ENCODE assay signal across 9 mouse cellular contexts in the genomic region with DNA sequence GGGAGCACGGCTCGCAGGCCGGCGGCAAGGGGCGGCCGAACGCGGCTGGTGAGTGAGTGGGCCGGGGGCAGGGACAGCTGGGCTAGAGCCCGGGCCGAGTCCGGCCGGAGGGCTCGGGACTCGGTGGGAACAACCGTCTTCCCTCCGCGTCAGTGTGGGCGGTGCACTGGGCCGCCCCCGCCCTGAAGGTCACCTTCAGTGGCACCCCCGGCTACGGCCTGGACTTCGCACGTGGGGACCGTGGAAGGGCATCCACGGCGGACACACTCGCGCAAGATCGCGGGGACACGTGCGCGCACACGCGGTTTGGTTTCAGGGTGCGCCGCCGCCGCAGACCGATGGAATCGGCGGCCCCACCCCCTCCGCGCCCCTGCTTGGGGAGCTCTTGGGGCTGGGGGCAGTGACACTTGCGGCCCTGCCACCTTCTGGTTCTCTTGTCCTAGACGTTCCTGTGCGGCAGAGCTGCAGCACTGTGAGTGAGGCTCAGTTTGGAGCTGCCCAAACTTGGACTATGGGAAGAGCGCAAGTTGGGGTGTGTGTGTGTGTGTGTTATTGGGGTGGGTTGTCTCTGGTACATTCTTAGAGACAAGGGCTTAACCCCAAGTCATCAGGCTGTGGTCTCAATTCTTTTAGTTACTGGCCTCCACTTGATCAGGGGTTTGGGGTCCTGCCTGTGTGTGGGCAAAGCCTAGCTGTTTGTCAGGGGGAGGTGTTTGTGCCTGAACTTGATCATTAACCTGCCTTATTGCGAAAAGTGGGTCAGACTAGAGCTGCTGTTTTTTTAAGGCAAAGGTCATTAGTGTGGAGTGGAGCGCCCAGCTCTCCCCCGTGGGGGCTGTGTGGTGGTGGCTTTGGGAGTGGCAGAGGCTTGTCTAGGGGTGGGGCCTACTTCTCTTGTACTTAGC. TPM values are rescaled to one million over a fixed set of nuclear protein-coding genes. Genes with fewer than 3 reads are reported as not detected.
DNase-seq lines count a peak whose midpoint lies in the region; ATAC-seq and TF ChIP-seq lines count a peak whose summit lies in the region.
"Had no signal": no experiment of that assay in that cellular context is flagged by ENCODE, and none has a peak within 500 bp of the region (broad histone marks: within the 10 kb centered on the region; RNA-seq: fewer than 3 reads in every experiment).

No protein-coding gene starts in this region.

- peak; percentile 29 for ATAC-seq in heart, embryonic 11.5 days (replicated peaks; ENCODE audit: insufficient number of reproducible peaks, low FRiP score, low TSS enrichment)
- peak; percentile 11; the same call in 1 of the 2 replicates for ATAC-seq in heart, embryonic 16.5 days (replicated peaks; ENCODE audit: extremely low read depth, insufficient read depth, low FRiP score)

- no peak for TF ChIP-seq EP300 in ES-Bruce4 (IDR thresholded peaks at IDR 0.05; ENCODE audit: insufficient read depth, low read depth, low read length)

- peaks cover 52% of the 10 kb centered on the region for H3K79me2 ChIP-seq in macrophage (ENCODE audit: inconsistent target)

- H3K36me3 ChIP-seq in heart, embryonic 11.5 days (ENCODE audit: control insufficient read depth, insufficient read depth, low read length) = no peaks in the 10 kb centered on the region
- H3K36me3 ChIP-seq in ES-Bruce4 (ENCODE audit: control insufficient read depth, insufficient read depth, low read length, poor library complexity, severe bottlenecking) = no peaks in the 10 kb centered on the region
- H3K36me3 ChIP-seq in heart, embryonic 16.5 days (ENCODE audit: control insufficient read depth, insufficient read depth) = no peaks in the 10 kb centered on the region
- no peaks in the 10 kb centered on the region for H3K36me3 ChIP-seq in macrophage (ENCODE audit: inconsistent target)

- H3K9ac ChIP-seq in heart, embryonic 11.5 days (ENCODE audit: low read depth, low read length) = peak overlapping the region; percentile 91
- H3K9ac ChIP-seq in ES-Bruce4 (ENCODE audit: low read depth, poor library complexity, severe bottlenecking) = peak overlapping the region; percentile 90
- peak overlapping the region; percentile 98 for H3K9ac ChIP-seq in heart, embryonic 16.5 days (ENCODE audit: low read length)

- H3K27me3 ChIP-seq in heart, embryonic 11.5 days (ENCODE audit: control insufficient read depth, insufficient read depth, low read length) = no peaks in the 10 kb centered on the region
- H3K27me3 ChIP-seq in ES-Bruce4 (ENCODE audit: control insufficient read depth, insufficient read depth, low read length, poor library complexity, severe bottlenecking) = no peaks in the 10 kb centered on the region
- no peaks in the 10 kb centered on the region for H3K27me3 ChIP-seq in heart, embryonic 16.5 days (ENCODE audit: control insufficient read depth, insufficient read depth, low read length)

- no peak for TF ChIP-seq CTCF in ES-Bruce4 (IDR thresholded peaks at IDR 0.05; ENCODE audit: low read depth, low read length)

- WGBS in heart, embryonic 11.5 days (ENCODE audit: insufficient replicate concordance) = 1% methylated on average over 49 of the region's 53 CpGs
- under 1% methylated on average over 47 of the region's 53 CpGs for WGBS in heart, embryonic 16.5 days
- under 1% methylated on average over 53 of the region's 53 CpGs for WGBS in macrophage (ENCODE audit: missing documents)

- H3K4me1 ChIP-seq in heart, embryonic 11.5 days (ENCODE audit: control insufficient read depth, insufficient read depth, low read length) = peaks cover 52% of the 10 kb centered on the region
- H3K4me1 ChIP-seq in ES-Bruce4 (ENCODE audit: control insufficient read depth, insufficient read depth, low read length) = peaks cover 3% of the 10 kb centered on the region
- peaks cover 46% of the 10 kb centered on the region for H3K4me1 ChIP-seq in heart, embryonic 16.5 days (ENCODE audit: control insufficient read depth, insufficient read depth, low read length)

- no peaks in the 10 kb centered on the region for H3K9me3 ChIP-seq in heart, embryonic 11.5 days (replicated peaks; ENCODE audit: control insufficient read depth, low read length)
- H3K9me3 ChIP-seq in ES-Bruce4 (replicated peaks; ENCODE audit: control insufficient read depth, insufficient read depth, low read length, poor library complexity, severe bottlenecking) = no peaks in the 10 kb centered on the region
- no peaks in the 10 kb centered on the region for H3K9me3 ChIP-seq in heart, embryonic 16.5 days (replicated peaks; ENCODE audit: control insufficient read depth, low read length)

- peak overlapping the region; percentile 85 for H3K4me2 ChIP-seq in heart, embryonic 11.5 days
- H3K4me2 ChIP-seq in heart, embryonic 16.5 days (ENCODE audit: low read depth, low read length) = peak overlapping the region; percentile 64

- peak overlapping the region; percentile 81 for H3K4me3 ChIP-seq in heart, embryonic 11.5 days (ENCODE audit: low read depth, low read length)
- peak overlapping the region; percentile 89 for H3K4me3 ChIP-seq in ES-Bruce4 (ENCODE audit: low read depth, low read length)
- peak overlapping the region; percentile 75 for H3K4me3 ChIP-seq in heart, embryonic 16.5 days (ENCODE audit: low read length)
- peak overlapping the region; percentile 54 for H3K4me3 ChIP-seq in macrophage (ENCODE audit: inconsistent target)

- intact Hi-C loops in heart, postnatal 14 days (cut with DNase I) = loop anchor here (2.0 to 5.0 kb wide), 2 partner anchors 37 to 73 kb away; no protein-coding TSS in a partner anchor

- no peak for DNase-seq in heart, postnatal 14 days
- DNase-seq in cerebellum, adult 8-10 months = peak; percentile 54
- DNase-seq in kidney, postnatal 36 days = peak; percentile 81 to 91
- DNase-seq in testis, postnatal 10 days (ENCODE audit: low spot score) = peak; percentile 69

- peak overlapping the region; percentile 87 for H3K27ac ChIP-seq in heart, embryonic 11.5 days (ENCODE audit: low read depth, low read length)
- H3K27ac ChIP-seq in ES-Bruce4 (ENCODE audit: insufficient read depth, low read length) (peak overlapping the region; percentile 6; the same call in 1 of the 2 replicates), macrophage (peak overlapping the region; percentile 34)
- H3K27ac ChIP-seq in heart, embryonic 16.5 days (ENCODE audit: low read length) = peak overlapping the region; percentile 93

- TF ChIP-seq POLR2A in ES-Bruce4 (IDR thresholded peaks at IDR 0.05; ENCODE audit: insufficient read depth, low read length) = no peak

RNA-seq across cellular contexts. Expression of gene Cluh, which starts 0.6 kb away (rescaled TPM):
- 27.5 and 33.1 TPM in 2 replicates for polyA plus RNA-seq in heart, embryonic 11.5 days (2014; fragmentation: Nextera tagmentation; extraction: Ambion mirVana)
- 100 to 1,000 TPM; 215 to 219 TPM for total RNA-seq in heart, postnatal 14 days (2021)
- polyA plus RNA-seq in ES-Bruce4 (2011; ENCODE audit: insufficient read depth, insufficient read length, low read depth, missing spikeins) = 33.3 and 33.4 TPM in 2 replicates
- 63.0 and 73.4 TPM in 2 replicates for polyA plus RNA-seq in heart, embryonic 16.5 days (2015; fragmentation: Nextera tagmentation; extraction: Ambion mirVana)
- 100 to 1,000 TPM in 2 of 26 experiments, 10 to 100 TPM in 24; 15.5 to 109 (median 53.9) TPM for total RNA-seq in macrophage (2018; cell fraction: chromatin; rRNA removed)
- total RNA-seq in macrophage (2018; cell fraction: cytosol; rRNA removed) = 10 to 100 TPM; 17.7 to 36.8 (median 27.9) TPM
- 10 to 100 TPM; 17.6 to 92.7 (median 33.5) TPM for total RNA-seq in macrophage (2018; cell fraction: nucleus; rRNA removed)
- 22.2 to 42.3 TPM (median 23.6 TPM) in 3 replicates for polyA plus RNA-seq in macrophage (2018)

RNA-seq across cellular contexts. Expression of gene Ccdc92b, which starts 30.5 kb away (rescaled TPM):
- polyA plus RNA-seq in heart, embryonic 11.5 days (2014; fragmentation: Nextera tagmentation; extraction: Ambion mirVana) = 2.8 and 3.5 TPM in 2 replicates
- under 1 TPM; 0.37 to 0.50 TPM for total RNA-seq in heart, postnatal 14 days (2021)
- 4.8 and 5.3 TPM in 2 replicates for polyA plus RNA-seq in ES-Bruce4 (2011; ENCODE audit: insufficient read depth, insufficient read length, low read depth, missing spikeins)
- 0.26 and 0.34 TPM in 2 replicates for polyA plus RNA-seq in heart, embryonic 16.5 days (2015; fragmentation: Nextera tagmentation; extraction: Ambion mirVana)
- 1 to 10 TPM in 4 of 26 experiments, under 1 TPM in 7, not detected in 15; 0.16 to 2.1 (median 0.87) TPM for total RNA-seq in macrophage (2018; cell fraction: chromatin; rRNA removed)
- total RNA-seq in macrophage (2018; cell fraction: cytosol; rRNA removed) = under 1 TPM in 25 of 26 experiments, not detected in 1; 0.03 to 0.24 (median 0.06) TPM
- 1 to 10 TPM in 2 of 26 experiments, under 1 TPM in 12, not detected in 12; 0.11 to 2.4 (median 0.45) TPM for total RNA-seq in macrophage (2018; cell fraction: nucleus; rRNA removed)
- polyA plus RNA-seq in macrophage (2018) = 0.13 to 0.20 TPM in 2 of 3 replicates, not detected in the other
- total RNA-seq: neutrophil, adult 5-6 weeks had no signal

RNA-seq across cellular contexts. Expression of gene Rap1gap2, which starts 39.2 kb away (rescaled TPM):
- polyA plus RNA-seq in heart, embryonic 11.5 days (2014; fragmentation: Nextera tagmentation; extraction: Ambion mirVana) = 6.6 TPM in 2 replicates
- 10 to 100 TPM; 72.8 to 77.6 TPM for total RNA-seq in heart, postnatal 14 days (2021)
- polyA plus RNA-seq in ES-Bruce4 (2011; ENCODE audit: insufficient read depth, insufficient read length, low read depth, missing spikeins) (4.0 and 5.7 TPM in 2 replicates), macrophage (2018) (0.27 to 0.59 TPM (median 0.37 TPM) in 3 replicates)
- 2.0 and 3.0 TPM in 2 replicates for polyA plus RNA-seq in heart, embryonic 16.5 days (2015; fragmentation: Nextera tagmentation; extraction: Ambion mirVana)
- 1 to 10 TPM in 15 of 26 experiments, under 1 TPM in 11; 0.12 to 3.0 (median 1.2) TPM for total RNA-seq in macrophage (2018; cell fraction: chromatin; rRNA removed)
- total RNA-seq in macrophage (2018; cell fraction: cytosol; rRNA removed) = 1 to 10 TPM in 5 of 26 experiments, under 1 TPM in 21; 0.31 to 1.5 (median 0.73) TPM
- total RNA-seq in macrophage (2018; cell fraction: nucleus; rRNA removed) = 1 to 10 TPM in 14 of 26 experiments, under 1 TPM in 12; 0.40 to 2.4 (median 1.1) TPM

Comparison
In these comparisons a context has a peak if more than half of its experiments do, and no peak if none do; other contexts are left out.
1. H3K27ac ChIP-seq: peak in every context shown above with its lines; median percentile 93 in heart, embryonic 16.5 days; 87 in heart, embryonic 11.5 days; 34 in macrophage; 6 in ES-Bruce4.
2. DNase-seq: peak in cerebellum, adult 8-10 months (single experiment), kidney, postnatal 36 days (2 of 2) and testis, postnatal 10 days (single experiment); none in heart, postnatal 14 days (0 of 2).
3. Peak in every context shown above with its lines, with median percentiles within 50 percentile points of each other: H3K4me3 ChIP-seq and H3K9ac ChIP-seq.